Mouse (Mus musculus) embryo, embryonic 9.5 days (tissue): ENCODE results near the gene Insl6.
A peak's percentile ranks its signal among the peaks of the same experiment; 100 is the strongest.

ENCODE experiments used
- DNase-seq: peaks from one replicate; pipeline ENCODE4 v3.0.0-alpha.2; 2017; ENCODE audit errors: extremely low spot score

The Insl6 gene

DNA sequence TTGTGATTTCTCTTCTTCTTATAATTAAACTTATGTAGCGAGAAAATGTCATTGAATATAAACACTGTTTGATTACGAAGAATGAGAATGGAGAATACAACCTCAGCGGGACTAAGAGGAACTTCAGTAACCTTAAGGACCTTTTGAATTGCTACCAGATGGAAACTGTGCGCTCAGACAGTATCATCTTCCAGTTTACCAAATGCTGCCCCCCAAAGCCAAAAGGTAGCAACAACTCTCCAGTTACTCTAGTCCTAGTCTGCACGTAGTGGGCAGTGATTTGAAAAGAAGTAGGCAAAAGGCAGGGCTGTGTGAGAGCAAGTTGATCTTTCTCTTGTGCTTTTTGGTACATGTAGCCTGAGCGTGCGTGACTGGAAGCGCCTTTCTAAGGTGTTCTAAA is 37.3 kb downstream of the Insl6 start:
- peak; percentile 10 for DNase-seq

DNA sequence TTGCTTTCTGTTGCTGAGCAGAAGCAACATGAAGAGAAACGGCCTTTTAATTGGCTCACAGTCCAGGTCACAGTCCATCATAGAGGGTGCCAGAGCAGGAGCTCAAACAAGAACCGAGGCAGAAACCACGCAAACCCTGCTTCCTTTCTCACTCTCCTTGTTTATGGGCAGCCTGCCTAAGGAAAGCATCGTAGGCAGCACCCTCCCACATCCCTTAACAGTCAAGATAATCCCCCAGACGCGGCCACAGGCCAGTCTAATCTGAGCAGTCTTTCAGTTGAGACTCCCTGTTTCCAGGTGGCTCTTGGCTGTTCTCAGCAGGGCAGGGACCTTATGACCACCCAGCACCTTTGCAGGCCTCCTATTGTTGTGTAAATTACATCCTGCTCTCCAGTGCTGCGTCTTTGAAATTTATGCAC is 39.7 kb downstream of the Insl6 start:
- DNase-seq = no peak

DNA sequence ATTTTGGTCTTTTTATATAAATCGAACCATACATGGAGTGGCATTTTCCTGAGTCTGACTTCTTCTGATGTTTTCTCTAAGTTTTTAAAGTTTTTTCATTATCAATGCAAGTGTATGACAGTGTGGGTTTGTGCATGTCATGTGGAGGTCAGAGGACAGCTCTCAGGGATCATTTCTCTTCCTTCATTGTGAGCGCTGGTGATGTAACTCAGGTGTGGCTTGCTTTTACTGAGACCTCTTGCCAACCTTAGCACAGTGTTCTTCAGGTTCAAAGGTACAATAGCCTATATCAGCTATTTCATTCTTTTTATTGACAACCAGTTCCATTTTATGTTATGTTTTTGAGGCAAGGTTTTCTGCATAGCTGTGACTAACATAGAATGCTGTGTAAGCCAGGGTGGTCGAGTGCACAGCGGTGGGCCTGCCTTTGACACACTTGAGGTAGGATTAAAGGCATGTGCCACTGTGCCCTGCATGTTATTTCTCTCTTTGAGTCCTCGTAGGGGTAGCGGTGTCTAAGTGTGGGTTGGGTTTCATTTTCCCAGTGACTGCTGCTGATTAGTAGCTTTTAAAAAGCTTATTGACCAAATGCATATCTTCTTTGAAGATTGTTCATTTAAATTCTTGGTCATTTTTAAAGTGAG is 46.1 kb downstream of the Insl6 start:
- DNase-seq = no peak

DNA sequence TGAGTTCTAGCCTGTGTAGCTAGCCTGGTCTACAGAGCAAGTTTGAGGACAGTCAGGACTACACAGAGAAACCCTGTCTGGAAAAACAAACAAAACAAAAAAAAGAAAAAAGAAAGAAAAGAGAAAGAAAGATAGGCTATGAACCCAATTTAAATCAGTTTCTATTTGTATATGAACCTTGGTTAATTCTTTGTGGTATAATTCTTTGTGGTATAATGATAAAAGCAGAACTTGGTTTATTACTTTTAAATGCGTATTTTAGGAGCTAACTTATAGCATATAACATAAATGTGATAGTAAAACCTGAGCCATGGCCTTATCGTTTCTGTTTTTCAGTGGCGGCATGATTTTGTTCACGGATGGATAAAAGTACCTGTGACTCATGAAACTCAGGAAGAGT is 48.7 kb downstream of the Insl6 start:
- no peak for DNase-seq

DNA sequence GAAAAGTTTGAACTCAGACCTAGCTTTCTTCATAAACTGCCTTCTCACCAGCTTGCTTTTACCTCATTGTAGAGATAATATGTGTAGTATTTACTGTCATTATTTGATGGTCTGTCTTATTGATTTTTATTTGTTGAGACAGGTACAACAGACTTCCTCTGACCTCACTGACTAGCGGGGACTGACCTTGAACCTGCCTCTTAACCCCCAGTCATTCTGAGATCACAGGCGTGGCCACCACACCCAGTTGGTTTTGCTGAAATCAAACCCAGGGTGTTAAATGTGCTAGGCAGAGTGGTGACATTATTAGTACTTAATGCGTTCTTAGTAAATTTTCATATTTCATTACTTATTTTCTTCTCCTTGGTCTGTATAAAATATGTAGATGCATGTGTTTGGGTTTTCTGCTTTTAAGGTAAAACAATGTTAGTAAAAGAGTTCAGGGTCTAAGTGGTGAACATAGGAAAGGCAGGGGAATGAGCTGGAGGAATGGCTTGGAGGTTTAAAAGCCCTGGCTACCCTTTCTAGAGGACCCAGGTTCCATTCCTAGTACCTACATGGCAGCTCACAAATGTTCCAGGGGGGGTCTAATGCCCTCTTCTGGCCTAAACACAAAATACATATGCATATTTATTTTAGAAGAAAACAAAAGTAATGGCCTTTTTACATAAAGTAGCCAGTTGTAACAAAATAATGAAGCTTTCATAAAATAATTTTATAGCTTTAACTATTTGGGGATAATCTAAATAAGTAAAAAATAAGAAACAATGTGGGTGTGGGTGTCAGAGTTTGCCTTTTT is 52.9 kb downstream of the Insl6 start:
- no peak for DNase-seq
